Mouse (Mus musculus) cerebellum, adult 11-12 months (tissue): ENCODE data around the gene Afg1l.

Source experiments
- DNase-seq: peaks from one replicate; pipeline ENCODE4 v3.0.0; 2022

Afg1l gene

GRCm38 (mm10) chr10:42476774-42477475, 1.4 kb downstream of the Afg1l start:
- DNase-seq = no peak

- DNase-seq = no peak
Observed at GRCm38 (mm10) chr10:42474946-42475514, 3.3 kb downstream of the Afg1l start.

GRCm38 (mm10) chr10:42464805-42465204, 13.6 kb downstream of the Afg1l start:
- DNase-seq = no peak

- DNase-seq = no peak
Observed at GRCm38 (mm10) chr10:42464224-42464623, 14.1 kb downstream of the Afg1l start.

- no peak for DNase-seq
Observed at GRCm38 (mm10) chr10:42457557-42458191, 20.7 kb downstream of the Afg1l start.

- DNase-seq = no peak
Observed at GRCm38 (mm10) chr10:42455981-42456380, 22.4 kb downstream of the Afg1l start.

GRCm38 (mm10) chr10:42454690-42455089, 23.7 kb downstream of the Afg1l start:
- no peak for DNase-seq

- DNase-seq = no peak
Observed at GRCm38 (mm10) chr10:42454266-42454665, 24.1 kb downstream of the Afg1l start.

- DNase-seq = no peak
Observed at GRCm38 (mm10) chr10:42449672-42450071, 28.7 kb downstream of the Afg1l start.

GRCm38 (mm10) chr10:42448371-42448770, 30.0 kb downstream of the Afg1l start:
- DNase-seq = no peak

- no peak for DNase-seq
Observed at GRCm38 (mm10) chr10:42446145-42446544, 32.2 kb downstream of the Afg1l start.

GRCm38 (mm10) chr10:42436842-42437805, 41.2 kb downstream of the Afg1l start:
- DNase-seq = no peak

- DNase-seq = no peak
Observed at GRCm38 (mm10) chr10:42417530-42418174, 60.7 kb downstream of the Afg1l start.

- no peak for DNase-seq
Observed at GRCm38 (mm10) chr10:42415821-42416470, 62.4 kb downstream of the Afg1l start.

GRCm38 (mm10) chr10:42410748-42411537, 67.4 kb downstream of the Afg1l start:
- peak; percentile 4 for DNase-seq

GRCm38 (mm10) chr10:42390436-42390835, 87.9 kb downstream of the Afg1l start:
- no peak for DNase-seq

- DNase-seq = no peak
Observed at GRCm38 (mm10) chr10:42388181-42388580, 90.2 kb downstream of the Afg1l start.

GRCm38 (mm10) chr10:42384946-42385644, 93.3 kb downstream of the Afg1l start:
- DNase-seq = no peak

GRCm38 (mm10) chr10:42383708-42384107, 94.7 kb downstream of the Afg1l start:
- no peak for DNase-seq

GRCm38 (mm10) chr10:42364216-42364615, 114.1 kb downstream of the Afg1l start:
- DNase-seq = no peak
